Mouse (Mus musculus): ENCODE results near the gene Alb.

Gene Alb

DNA sequence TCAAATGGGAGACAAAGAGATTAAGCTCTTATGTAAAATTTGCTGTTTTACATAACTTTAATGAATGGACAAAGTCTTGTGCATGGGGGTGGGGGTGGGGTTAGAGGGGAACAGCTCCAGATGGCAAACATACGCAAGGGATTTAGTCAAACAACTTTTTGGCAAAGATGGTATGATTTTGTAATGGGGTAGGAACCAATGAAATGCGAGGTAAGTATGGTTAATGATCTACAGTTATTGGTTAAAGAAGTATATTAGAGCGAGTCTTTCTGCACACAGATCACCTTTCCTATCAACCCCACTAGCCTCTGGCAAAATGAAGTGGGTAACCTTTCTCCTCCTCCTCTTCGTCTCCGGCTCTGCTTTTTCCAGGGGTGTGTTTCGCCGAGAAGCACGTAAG, at the start of gene Alb:
Gene Alb, plus strand, starts transcription at position 279 of the 400 bp plus-strand sequence.
- no peak for DNase-seq

DNA sequence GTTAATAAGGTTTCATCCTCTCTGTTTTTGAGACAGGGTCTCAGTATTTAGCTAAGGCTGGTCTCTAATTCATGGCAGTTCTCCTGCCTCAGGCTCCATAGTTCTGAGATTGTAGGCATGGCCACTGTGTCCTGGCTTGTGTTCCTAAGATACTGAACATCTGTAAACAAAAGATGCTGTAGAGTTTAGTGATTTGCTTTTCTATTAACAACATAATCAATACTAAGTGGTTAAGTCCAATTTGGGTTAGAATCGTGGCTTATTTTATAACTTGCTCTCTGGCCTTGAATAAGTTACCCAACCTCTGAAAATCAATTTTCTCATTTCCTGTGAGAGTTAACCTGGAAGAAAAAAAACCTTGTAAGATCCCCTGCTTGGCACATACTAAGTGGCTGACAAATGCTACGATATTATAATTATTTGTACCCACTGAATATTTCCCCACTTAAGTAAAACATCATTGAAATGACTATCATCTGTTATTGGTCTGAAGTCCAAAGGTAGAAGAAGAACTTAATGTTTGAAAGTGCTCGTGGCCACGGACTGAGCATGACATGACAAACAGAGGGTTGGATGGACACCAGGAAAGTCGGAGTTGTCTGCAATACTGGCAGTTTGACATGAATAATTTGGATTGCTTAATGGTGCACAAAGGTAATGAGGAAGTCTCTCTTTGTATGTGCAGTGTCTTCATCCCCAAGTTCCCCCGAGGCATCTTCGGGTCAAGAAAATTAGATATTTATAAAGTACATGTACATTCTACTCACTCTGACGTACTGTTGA, 46.4 kb upstream of the Alb start:
- no peak for DNase-seq

DNA sequence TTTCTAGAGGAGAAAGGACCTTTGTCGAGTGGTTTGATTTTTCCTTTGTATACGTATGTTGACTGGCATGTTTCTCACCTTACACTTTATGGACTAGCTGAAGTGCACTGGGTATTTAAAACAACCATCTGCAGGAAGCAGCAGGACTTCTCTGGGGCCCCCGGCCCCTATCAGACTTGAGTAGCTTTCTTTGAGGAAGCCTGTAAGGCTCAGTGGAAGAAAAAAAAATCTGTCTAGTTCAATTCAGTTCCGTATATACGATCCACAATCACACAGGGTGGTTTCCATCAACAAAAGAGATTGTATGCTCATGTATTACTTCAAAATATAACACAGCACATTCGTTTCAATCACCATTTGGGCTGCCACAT, 45.8 kb upstream of the Alb start:
- no peak for DNase-seq

DNA sequence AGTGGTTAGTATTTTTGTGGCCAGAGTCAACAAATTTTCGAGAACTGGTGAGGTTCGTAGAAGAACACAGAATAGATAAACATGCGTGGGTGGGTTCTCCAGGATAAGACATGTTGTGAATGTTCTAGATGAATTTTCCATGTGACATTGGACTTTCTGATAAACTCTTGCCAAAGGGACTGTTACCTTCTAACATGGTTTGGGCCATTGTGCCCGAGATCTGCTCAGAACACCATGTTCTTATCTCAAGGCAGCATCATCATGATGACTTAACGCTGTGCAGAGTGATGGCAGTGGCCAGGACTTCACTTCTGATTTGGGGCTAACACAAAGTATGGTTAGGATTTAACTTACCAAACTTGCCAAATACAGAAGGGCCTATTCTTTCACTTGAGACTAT, 36.1 kb upstream of the Alb start:
- no peak for DNase-seq

DNA sequence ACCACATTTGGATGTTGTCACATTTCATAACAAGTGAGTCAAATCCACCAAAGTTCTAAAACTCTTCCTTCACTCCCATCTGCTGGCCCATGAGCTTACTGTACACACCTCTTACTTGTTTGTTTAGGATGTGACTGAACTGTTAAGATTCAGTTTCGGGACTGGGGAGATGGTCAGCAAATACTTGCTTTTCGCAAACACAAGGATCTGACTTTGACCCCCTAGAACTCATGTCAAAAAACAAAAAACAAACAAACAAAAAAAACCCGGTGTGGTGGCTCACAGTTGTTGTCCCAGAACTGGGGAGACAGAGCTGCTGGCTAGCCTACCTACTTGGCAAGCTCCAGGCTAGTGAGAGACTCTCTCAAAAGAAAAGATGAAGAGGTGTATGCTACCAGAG, 35.5 kb upstream of the Alb start:
- DNase-seq: no peak

DNA sequence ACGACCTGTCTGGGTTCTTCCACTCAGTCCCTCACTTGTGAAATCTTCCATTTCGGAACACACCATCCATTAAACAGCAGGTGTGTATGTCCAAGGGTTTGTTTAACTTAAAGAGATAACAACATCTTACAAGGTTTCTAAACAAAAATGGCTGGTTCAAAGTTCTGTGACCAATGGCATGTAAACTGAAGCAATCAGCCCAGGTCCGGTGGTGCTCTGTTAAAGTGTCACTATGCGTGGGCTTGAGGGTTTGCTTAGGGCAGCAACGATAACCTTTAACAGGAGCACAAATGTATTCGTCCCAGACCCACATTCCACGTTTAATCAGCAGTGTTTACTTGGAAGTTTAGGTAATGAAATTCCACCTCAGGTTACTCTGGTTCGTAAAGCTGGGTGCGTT, 29.6 kb upstream of the Alb start:
- no peak for DNase-seq

DNA sequence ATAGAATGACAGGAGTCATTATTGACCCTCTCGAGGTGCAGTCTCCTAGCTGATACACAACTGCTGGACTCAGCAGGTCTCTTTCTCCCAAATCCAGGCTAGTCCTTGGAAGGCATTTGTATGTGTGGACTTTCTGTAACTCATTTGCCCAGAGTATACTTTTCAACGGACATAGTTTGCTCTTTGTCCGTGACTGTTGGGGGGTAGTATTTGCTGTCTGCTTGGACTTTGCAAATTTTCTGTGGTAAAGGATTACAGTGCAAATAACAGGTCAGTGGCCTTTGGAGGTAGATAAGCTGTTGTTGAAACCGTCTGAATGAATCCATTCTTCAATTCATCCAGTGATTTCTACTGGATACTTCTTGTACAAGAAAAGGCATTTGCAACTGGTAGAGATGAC, 21.5 kb upstream of the Alb start:
- DNase-seq: no peak

DNA sequence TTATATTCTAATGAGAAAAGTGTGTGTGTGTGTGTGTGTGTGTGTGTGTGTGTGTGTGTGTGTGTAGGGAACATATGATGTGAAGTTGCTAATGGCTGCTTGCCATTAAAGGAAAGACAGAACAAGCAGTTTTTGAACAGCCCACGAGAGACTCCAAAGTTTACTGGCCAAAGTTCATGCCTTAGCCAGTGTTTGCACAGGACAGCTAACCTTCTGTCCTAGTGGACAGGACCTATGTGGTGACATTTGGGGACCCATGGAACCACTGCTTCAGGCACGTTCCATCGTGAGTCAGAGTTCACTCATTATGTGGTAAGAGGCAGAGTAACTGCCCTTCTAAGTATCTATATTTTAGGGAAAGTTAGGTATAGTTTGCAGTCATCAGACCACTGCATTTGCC, 13.1 kb upstream of the Alb start:
- DNase-seq: no peak

DNA sequence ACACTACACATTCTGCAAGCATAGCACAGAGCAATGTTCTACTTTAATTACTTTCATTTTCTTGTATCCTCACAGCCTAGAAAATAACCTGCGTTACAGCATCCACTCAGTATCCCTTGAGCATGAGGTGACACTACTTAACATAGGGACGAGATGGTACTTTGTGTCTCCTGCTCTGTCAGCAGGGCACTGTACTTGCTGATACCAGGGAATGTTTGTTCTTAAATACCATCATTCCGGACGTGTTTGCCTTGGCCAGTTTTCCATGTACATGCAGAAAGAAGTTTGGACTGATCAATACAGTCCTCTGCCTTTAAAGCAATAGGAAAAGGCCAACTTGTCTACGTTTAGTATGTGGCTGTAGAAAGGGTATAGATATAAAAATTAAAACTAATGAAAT, 10.7 kb upstream of the Alb start:
- no peak for DNase-seq

DNA sequence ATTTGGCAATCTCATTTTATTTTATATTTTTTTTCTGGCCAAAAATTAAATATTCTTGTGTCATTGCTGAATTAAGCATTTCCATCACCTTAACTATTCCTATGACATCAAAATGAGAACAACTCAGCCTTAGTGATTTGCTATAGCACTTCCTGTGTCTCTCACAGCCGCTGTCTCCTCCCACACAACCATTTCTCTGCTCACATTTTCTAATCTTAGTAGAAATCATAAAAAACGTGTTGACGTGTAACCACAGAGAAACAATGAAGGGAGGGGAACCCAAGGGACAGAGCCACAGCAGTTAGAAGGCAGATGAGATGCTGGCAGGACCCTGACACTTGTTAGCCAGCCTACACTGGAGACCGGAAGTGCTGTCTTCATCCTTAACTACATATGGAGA, 8.0 kb upstream of the Alb start:
- no peak for DNase-seq

DNA sequence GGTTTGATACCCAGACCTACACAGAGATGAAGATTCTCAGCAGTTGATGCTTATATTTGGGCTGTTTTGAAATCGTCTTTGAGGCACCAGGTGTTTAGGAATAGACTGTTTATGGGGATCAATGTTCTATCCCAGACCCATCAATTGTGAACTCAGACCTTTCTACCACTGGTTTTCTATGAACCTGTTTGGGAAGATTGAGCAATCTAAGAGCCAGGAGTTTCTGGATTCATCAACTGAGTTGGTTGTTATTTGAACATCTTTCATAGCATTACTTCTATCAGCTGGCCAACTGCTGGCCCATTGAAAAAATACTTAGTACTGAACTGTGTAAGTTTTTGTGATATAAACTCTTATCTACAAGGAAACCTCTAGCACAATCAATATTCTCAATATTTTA, 3.5 kb upstream of the Alb start:
- DNase-seq: no peak

DNA sequence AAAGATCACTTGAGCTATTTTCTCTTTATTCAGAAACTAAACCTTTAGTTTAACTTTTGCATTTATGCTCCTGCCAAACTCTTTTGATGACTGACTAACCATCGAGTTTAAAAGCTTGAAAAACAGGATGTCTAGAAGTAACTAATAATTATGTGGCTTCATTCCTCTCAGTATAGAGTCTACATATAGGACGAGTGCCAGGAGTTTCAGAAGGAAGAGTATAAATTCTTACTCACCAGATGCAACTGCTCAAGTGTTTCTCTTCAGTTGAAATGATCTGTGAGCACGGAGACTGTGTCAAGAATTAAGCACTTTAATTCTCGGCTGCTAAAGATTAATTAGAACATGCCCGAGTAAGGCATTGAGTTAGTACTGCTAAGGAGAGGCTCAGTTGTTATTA, 2.0 kb upstream of the Alb start:
- DNase-seq: no peak

DNA sequence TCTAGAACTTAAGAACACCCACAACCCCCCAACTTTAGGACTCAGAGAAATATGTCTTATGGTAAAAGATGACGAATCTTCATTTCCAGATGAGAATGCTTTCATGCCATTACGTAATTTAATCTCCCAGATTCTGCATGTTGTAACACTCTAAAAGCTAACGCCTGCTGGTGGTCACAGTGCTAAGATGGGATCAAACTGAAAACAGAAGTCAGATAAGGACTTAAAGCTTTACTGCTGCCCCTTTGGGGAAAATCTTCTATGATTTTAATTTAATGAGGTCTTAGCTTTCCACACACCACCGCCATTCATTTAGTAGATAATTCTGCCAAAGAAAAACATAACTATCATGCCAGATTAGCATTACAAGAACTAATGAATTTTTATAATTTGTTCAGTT, 6.1 kb downstream of the Alb start:
- DNase-seq: no peak

DNA sequence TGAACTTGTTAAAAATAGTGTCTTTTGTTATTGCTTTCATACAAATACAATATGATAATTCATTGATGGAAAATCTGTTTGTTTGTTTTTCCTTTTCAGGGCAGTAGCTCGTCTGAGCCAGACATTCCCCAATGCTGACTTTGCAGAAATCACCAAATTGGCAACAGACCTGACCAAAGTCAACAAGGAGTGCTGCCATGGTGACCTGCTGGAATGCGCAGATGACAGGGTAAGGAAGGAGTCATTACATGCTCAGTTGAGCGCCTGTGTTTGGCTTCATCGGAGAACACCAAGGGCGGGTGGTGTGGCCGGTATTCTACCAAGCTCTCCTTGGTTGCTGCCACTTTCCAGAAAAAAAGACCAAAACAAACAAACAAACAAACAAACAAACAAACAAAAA, 6.5 kb downstream of the Alb start:
- DNase-seq: peak; percentile 1 to 2

DNA sequence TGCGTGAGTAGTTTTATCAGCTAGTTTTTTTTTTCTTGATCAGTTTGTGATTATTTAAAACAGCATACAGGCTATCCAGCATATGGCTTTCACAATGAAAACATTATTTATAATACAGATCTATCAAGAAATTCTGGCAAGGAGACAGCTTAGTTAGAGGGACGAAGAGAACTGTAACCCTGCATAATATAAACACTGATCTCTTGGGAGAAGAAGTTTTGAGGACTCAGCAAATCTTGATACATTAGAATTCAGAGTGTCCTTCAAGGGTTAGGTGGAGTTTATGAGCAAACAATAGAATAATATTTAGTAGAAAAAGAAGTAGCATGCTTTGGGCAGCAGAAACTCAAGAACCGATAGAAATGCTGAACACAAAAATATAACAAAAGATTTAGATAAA, 10.1 kb downstream of the Alb start:
- no peak for DNase-seq

DNA sequence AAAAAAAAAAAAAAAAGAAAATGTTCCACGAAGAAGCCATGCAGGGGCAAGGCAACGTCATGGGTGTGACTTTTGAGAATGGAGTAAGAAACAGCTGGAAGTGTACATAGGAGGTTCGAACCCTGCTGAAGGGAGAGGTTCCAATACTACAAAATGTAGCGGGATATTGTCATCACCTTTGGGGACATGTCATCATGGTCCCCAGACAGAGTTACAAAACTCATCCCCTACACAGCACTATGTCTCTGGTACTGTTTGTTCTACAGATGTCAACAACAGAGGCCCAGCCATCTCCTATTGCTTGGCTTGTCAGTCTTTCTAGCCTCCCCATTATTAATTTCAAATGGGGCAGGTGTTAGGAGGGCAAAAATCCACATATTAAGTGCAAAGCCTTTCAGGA, 13.2 kb downstream of the Alb start:
- DNase-seq: no peak

DNA sequence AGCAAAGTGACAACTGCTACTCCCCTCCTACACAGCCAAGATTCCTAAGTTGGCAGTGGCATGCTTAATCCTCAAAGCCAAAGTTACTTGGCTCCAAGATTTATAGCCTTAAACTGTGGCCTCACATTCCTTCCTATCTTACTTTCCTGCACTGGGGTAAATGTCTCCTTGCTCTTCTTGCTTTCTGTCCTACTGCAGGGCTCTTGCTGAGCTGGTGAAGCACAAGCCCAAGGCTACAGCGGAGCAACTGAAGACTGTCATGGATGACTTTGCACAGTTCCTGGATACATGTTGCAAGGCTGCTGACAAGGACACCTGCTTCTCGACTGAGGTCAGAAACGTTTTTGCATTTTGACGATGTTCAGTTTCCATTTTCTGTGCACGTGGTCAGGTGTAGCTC, 13.7 kb downstream of the Alb start:
- no peak for DNase-seq

DNA sequence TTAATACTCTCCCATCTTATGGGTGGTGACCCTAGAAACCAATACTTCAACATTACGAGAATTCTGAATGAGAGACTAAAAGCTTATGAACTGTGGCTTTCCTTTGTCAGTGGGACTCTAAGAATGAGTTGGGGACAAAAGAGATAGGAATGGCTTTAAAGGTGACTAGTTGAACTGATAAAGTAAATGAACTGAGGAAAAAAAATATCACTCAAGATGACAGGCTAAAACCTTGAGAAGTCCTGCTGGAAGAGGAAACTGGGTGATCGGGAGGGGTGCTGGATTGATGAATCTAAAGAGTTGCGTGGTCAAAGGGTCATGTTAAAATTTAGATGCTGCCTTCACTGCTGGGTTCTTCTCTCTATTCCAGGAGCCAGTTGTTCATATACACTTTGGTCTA, 16.0 kb downstream of the Alb start:
- DNase-seq: no peak

DNA sequence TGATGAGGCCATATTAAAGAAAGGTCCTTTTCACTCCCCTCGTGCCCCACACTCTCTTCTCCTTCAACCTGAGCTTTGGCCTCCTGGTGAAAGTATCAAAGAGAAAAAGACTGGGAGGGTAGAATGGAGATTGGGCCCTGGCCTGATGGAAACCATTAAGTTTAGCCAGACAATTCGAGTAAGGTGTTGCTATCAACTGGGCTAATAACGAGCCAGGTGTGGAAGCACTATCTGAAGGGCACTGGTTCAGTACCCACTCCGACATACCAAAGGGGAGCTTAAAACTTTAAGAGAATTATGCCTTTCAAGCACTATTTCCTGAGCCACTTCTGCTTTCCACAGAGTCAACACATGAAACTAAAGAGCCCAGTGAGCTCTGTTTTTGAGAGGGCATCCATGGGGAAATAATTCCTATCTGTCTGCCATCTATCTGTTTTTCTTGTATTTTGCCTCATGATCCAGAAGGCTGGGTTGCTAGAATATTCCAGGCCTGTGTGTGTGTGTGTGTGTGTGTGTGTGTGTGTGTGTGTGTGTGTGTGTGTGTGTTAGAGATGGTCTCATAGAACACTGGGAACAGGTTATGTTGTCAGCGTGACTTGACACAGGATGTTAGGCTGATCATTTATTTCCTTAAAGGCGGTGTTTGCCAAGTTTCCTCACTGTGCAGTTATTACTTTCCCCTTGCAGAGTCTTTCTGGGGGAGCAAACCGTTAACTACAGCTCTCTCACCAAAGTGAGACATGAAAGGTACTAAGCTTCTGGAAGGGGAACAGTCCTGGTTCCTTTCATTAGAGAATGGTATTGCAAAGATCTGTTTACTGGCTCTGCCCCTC, 16.8 kb downstream of the Alb start:
- DNase-seq: no peak

DNA sequence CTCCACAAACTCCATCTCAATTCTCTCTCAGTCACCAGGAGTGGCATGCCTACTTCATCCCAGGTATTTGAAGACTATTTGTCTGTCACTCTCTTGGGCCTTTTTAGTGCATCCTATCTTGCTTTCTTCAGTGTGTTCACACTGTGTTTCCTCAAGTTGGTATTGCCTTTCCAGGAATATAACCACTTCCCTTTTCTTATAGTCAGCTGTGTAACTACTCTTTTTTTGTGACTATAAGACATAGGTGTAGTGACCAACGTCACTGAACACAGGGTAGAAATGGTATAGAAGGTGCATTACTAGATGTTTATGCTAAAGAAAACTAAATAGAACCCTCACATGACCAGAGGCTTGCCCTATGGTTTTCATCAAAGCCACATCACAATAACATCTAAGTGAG, 18.2 kb downstream of the Alb start:
- no peak for DNase-seq

DNA sequence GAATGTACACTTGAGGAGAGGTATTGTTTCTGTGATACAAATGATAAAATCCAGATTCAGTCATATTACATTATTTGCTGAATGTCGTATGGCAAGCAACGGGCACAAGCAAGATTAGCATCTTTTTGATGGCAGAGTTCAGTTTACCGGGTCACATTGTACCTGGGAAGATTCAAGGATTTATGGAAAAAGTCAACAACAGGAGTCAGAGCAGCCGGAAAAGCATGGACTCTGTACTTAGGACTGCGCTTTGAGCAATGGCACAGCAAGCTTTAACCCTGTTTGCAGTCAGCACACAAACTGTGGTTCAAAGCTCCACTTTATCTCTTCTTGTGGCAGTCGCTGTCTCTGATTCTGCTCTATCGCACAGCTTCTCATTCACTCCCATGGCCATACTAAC, 24.9 kb downstream of the Alb start:
- no peak for DNase-seq

DNA sequence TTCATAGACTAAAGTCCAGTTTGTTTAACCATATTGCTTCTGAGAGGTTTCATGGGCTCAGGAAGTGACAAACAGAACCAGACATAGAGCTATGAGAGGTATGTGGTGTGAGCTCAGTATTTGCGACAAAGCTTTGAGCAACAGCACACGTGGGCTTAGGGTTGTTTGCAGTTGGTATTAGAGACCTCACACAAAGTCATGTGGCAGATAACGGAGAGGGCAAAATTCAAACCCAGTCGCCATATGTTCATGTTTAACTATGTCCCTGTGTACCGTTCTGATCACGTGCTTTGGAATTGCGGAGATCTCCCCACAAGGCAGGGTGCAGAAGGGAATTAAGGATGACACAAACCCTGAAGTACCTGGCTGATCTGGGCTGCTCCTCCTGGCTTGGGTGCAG, 27.6 kb downstream of the Alb start:
- DNase-seq: no peak

DNA sequence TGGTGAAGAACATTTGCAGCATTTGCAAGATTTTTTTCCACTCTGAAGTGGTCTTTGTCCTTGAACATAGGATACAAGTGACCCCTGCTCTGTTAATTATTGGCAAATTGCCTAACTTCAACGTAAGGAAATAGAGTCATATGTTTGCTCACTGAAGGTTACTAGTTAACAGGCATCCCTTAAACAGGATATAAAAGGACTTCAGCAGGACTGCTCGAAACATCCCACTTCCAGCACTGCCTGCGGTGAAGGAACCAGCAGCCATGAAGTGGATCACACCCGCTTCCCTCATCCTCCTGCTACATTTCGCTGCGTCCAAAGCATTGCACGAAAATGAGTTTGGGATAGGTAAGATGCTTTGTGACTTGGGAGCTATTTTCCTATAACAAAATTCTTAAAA, 29.8 kb downstream of the Alb start, which contains the start of gene Afp:
Gene Afp, plus strand, starts transcription at position 220 of the 400 bp plus-strand sequence.
- DNase-seq: no peak

DNA sequence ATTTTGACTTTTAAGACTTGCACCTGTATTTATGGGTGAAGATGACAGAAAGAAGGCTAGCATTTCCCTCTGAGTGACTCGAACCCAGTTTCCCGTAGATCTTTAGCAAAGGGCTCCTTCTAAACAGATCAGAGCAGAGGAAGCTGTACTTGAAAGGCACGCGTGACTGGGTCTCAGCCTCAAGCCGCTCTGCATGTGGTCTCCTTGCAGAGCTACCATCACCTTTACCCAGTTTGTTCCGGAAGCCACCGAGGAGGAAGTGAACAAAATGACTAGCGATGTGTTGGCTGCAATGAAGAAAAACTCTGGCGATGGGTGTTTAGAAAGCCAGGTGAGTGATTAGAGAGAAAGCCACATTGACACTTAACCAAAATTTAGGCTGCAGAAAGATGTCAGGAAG, 31.7 kb downstream of the Alb start:
- DNase-seq: no peak

DNA sequence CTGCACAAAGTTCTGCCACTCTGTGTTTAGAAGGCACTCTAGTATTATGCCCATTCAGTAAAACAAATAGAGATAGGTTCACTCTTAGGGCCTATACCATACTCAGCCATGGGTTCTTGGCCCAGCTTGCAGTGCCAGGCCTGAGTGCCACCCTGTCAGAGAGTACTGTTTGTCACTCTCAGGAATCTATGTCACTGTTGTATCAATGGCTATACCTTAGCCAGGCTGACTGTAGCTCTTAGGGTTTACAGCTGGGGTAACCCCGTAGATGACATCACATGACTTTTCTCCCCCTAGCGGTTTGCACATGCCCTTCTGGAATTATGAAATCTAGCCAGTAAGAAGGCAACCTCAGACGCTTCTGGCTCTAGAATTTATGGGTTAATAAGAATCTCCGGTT, 33.6 kb downstream of the Alb start:
- no peak for DNase-seq

Measured in cerebellum, postnatal 36 days (tissue).